Mouse (Mus musculus): ENCODE results near the gene Lyve1. TPM values are rescaled to one million over a fixed set of nuclear protein-coding genes. Genes with fewer than 3 reads are reported as not detected.

Gene Lyve1
- polyA plus RNA-seq, 1 experiment from 2014 or later = 4.7 TPM

GRCm38 (mm10) chr7:110809585-110810557, 53.2 kb downstream of the Lyve1 start:
- H3K9ac ChIP-seq (replicated peaks; ENCODE audit: low read length) = no peak overlapping the region
- DNase-seq (no peak), ATAC-seq (ENCODE audit: low FRiP score, low TSS enrichment) (no peak)
- no peak overlapping the region for H3K4me3 ChIP-seq (replicated peaks; ENCODE audit: low read depth, low read length)
- 0 out of 2 replicates have a peak, but pooled peaks cover 3% of the 10 kb centered on the region for H3K36me3 ChIP-seq (ENCODE audit: control insufficient read depth, insufficient read depth, low read length)
- H3K9me3 ChIP-seq (ENCODE audit: control insufficient read depth, low read length) = no peaks in the 10 kb centered on the region
- no peaks in the 10 kb centered on the region for H3K4me1 ChIP-seq (ENCODE audit: control insufficient read depth, insufficient read depth, low read length)
- H3K27ac ChIP-seq (replicated peaks; ENCODE audit: low read depth, low read length) = no peak overlapping the region
- no peak overlapping the region for H3K4me2 ChIP-seq (ENCODE audit: low read length)
- no peaks in the 10 kb centered on the region for H3K27me3 ChIP-seq (ENCODE audit: control insufficient read depth, insufficient read depth, low read length)
- WGBS = 88% methylated on average over 18 of the region's 18 CpGs

- H3K4me2 ChIP-seq (ENCODE audit: low read length) = no peak overlapping the region
- DNase-seq (no peak), ATAC-seq (ENCODE audit: low FRiP score, low TSS enrichment) (no peak)
- H3K4me1 ChIP-seq (ENCODE audit: control insufficient read depth, insufficient read depth, low read length) = no peaks in the 10 kb centered on the region
- H3K9me3 ChIP-seq (ENCODE audit: control insufficient read depth, low read length) = no peaks in the 10 kb centered on the region
- H3K9ac ChIP-seq (replicated peaks; ENCODE audit: low read length) = no peak overlapping the region
- no peaks in the 10 kb centered on the region for H3K27me3 ChIP-seq (ENCODE audit: control insufficient read depth, insufficient read depth, low read length)
- H3K27ac ChIP-seq (replicated peaks; ENCODE audit: low read depth, low read length) = no peak overlapping the region
- no peak overlapping the region for H3K4me3 ChIP-seq (replicated peaks; ENCODE audit: low read depth, low read length)
- H3K36me3 ChIP-seq (ENCODE audit: control insufficient read depth, insufficient read depth, low read length) = 0 out of 2 replicates have a peak, but pooled peaks cover 3% of the 10 kb centered on the region
- WGBS = 60% methylated on average over 3 of the region's 3 CpGs
These were observed 54.1 kb downstream of the Lyve1 start for GRCm38 (mm10) chr7:110808962-110809361.

GRCm38 (mm10) chr7:110807460-110808030, 55.5 kb downstream of the Lyve1 start:
- no peak overlapping the region for H3K27ac ChIP-seq (replicated peaks; ENCODE audit: low read depth, low read length)
- no peaks in the 10 kb centered on the region for H3K9me3 ChIP-seq (ENCODE audit: control insufficient read depth, low read length)
- H3K4me2 ChIP-seq (ENCODE audit: low read length) = no peak overlapping the region
- ATAC-seq (ENCODE audit: low FRiP score, low TSS enrichment) = no peak
- 0 out of 2 replicates have a peak, but pooled peaks cover 3% of the 10 kb centered on the region for H3K36me3 ChIP-seq (ENCODE audit: control insufficient read depth, insufficient read depth, low read length)
- no peak overlapping the region for H3K9ac ChIP-seq (replicated peaks; ENCODE audit: low read length)
- 93% methylated on average over 13 of the region's 13 CpGs for WGBS
- no peak for DNase-seq
- no peak overlapping the region for H3K4me3 ChIP-seq (replicated peaks; ENCODE audit: low read depth, low read length)
- no peaks in the 10 kb centered on the region for H3K4me1 ChIP-seq (ENCODE audit: control insufficient read depth, insufficient read depth, low read length)
- no peaks in the 10 kb centered on the region for H3K27me3 ChIP-seq (ENCODE audit: control insufficient read depth, insufficient read depth, low read length)

GRCm38 (mm10) chr7:110804266-110804665, 58.8 kb downstream of the Lyve1 start:
- H3K4me1 ChIP-seq (ENCODE audit: control insufficient read depth, insufficient read depth, low read length) = no peaks in the 10 kb centered on the region
- H3K4me3 ChIP-seq (replicated peaks; ENCODE audit: low read depth, low read length) = no peak overlapping the region
- peak; percentile 23 for DNase-seq
- H3K27me3 ChIP-seq (ENCODE audit: control insufficient read depth, insufficient read depth, low read length) = no peaks in the 10 kb centered on the region
- no peaks in the 10 kb centered on the region for H3K36me3 ChIP-seq (ENCODE audit: control insufficient read depth, insufficient read depth, low read length)
- H3K9me3 ChIP-seq (ENCODE audit: control insufficient read depth, low read length) = no peaks in the 10 kb centered on the region
- ATAC-seq (ENCODE audit: low FRiP score, low TSS enrichment) = no peak
- H3K4me2 ChIP-seq (ENCODE audit: low read length) = no peak overlapping the region
- no peak overlapping the region for H3K9ac ChIP-seq (replicated peaks; ENCODE audit: low read length)
- no peak overlapping the region for H3K27ac ChIP-seq (replicated peaks; ENCODE audit: low read depth, low read length)
- 87% methylated on average over 3 of the region's 3 CpGs for WGBS

GRCm38 (mm10) chr7:110803131-110803530, 59.9 kb downstream of the Lyve1 start:
- no peak overlapping the region for H3K27ac ChIP-seq (replicated peaks; ENCODE audit: low read depth, low read length)
- WGBS = 93% methylated on average over 10 of the region's 10 CpGs
- no peak overlapping the region for H3K9ac ChIP-seq (replicated peaks; ENCODE audit: low read length)
- ATAC-seq (ENCODE audit: low FRiP score, low TSS enrichment) (no peak), DNase-seq (no peak)
- H3K4me1 ChIP-seq (ENCODE audit: control insufficient read depth, insufficient read depth, low read length) = no peaks in the 10 kb centered on the region
- H3K4me3 ChIP-seq (replicated peaks; ENCODE audit: low read depth, low read length) = no peak overlapping the region
- no peaks in the 10 kb centered on the region for H3K36me3 ChIP-seq (ENCODE audit: control insufficient read depth, insufficient read depth, low read length)
- H3K9me3 ChIP-seq (ENCODE audit: control insufficient read depth, low read length) = no peaks in the 10 kb centered on the region
- no peak overlapping the region for H3K4me2 ChIP-seq (ENCODE audit: low read length)
- H3K27me3 ChIP-seq (ENCODE audit: control insufficient read depth, insufficient read depth, low read length) = no peaks in the 10 kb centered on the region

GRCm38 (mm10) chr7:110801028-110801427, 62.0 kb downstream of the Lyve1 start:
- 1% methylated on average over 4 of the region's 4 CpGs for WGBS
- DNase-seq = peak; percentile 92
- no peaks in the 10 kb centered on the region for H3K4me1 ChIP-seq (ENCODE audit: control insufficient read depth, insufficient read depth, low read length)
- H3K4me3 ChIP-seq (replicated peaks; ENCODE audit: low read depth, low read length) = no peak overlapping the region
- no peaks in the 10 kb centered on the region for H3K9me3 ChIP-seq (ENCODE audit: control insufficient read depth, low read length)
- H3K27ac ChIP-seq (replicated peaks; ENCODE audit: low read depth, low read length) = no peak overlapping the region
- H3K4me2 ChIP-seq (ENCODE audit: low read length) = no peak overlapping the region
- no peaks in the 10 kb centered on the region for H3K36me3 ChIP-seq (ENCODE audit: control insufficient read depth, insufficient read depth, low read length)
- H3K27me3 ChIP-seq (ENCODE audit: control insufficient read depth, insufficient read depth, low read length) = no peaks in the 10 kb centered on the region
- ATAC-seq (ENCODE audit: low FRiP score, low TSS enrichment) = no peak
- no peak overlapping the region for H3K9ac ChIP-seq (replicated peaks; ENCODE audit: low read length)

Small RNA genes within 50 kb of the gene (microRNA-seq; reads per million reads assigned to microRNA genes)
- not detected for gene Gm47282

Other genes with a start within 250 kb of the Lyve1 start
- 73.5 and 77.4 TPM in 2 replicates for gene Sbf2, start 248.3 kb downstream of the Lyve1 start, polyA plus RNA-seq (2014; fragmentation: Nextera tagmentation; extraction: Ambion mirVana)
- gene Adm, start 235.6 kb downstream of the Lyve1 start, polyA plus RNA-seq (2014; fragmentation: Nextera tagmentation; extraction: Ambion mirVana) = 1.4 and 3.2 TPM in 2 replicates
- 7.8 and 8.2 TPM in 2 replicates for gene Ampd3, start 95.0 kb downstream of the Lyve1 start, polyA plus RNA-seq (2014; fragmentation: Nextera tagmentation; extraction: Ambion mirVana)
- gene Rnf141, start 18.8 kb downstream of the Lyve1 start, polyA plus RNA-seq (2014; fragmentation: Nextera tagmentation; extraction: Ambion mirVana) = 24.0 and 38.3 TPM in 2 replicates
- 0.73 and 0.99 TPM in 2 replicates for gene Mrvi1, start 119.2 kb upstream of the Lyve1 start, polyA plus RNA-seq (2014; fragmentation: Nextera tagmentation; extraction: Ambion mirVana)
- 59.4 and 90.4 TPM in 2 replicates for gene Ctr9, start 165.7 kb upstream of the Lyve1 start, polyA plus RNA-seq (2014; fragmentation: Nextera tagmentation; extraction: Ambion mirVana)
- 906 and 1,582 TPM in 2 replicates for gene Eif4g2, start 219.8 kb upstream of the Lyve1 start, polyA plus RNA-seq (2014; fragmentation: Nextera tagmentation; extraction: Ambion mirVana)